Mouse (Mus musculus) layer of hippocampus, postnatal 36 days (tissue): ENCODE measurements around the gene Dock4. TPM values are rescaled to one million over a fixed set of nuclear protein-coding genes. Genes with fewer than 3 reads are reported as not detected.

Experiments used
- DNase-seq, 2 experiments: peaks; one replicate each; pipeline ENCODE4 v3.0.0; 2022
- total RNA-seq, 2 experiments: library from RNA; stranded (reverse); gene quantifications; 2 replicates each; pipeline ENCODE4 v1.2.3; 2021

Gene Dock4
- total RNA-seq, 2 experiments from 2014 or later, result 237 to 255 TPM

- DNase-seq, result no peak
Measured at GRCm38 (mm10) chr12:40512370-40512693, 66.6 kb downstream of the Dock4 start.

GRCm38 (mm10) chr12:40512994-40513393 is 67.2 kb downstream of the Dock4 start:
- no peak for DNase-seq

- no peak for DNase-seq
Measured at GRCm38 (mm10) chr12:40514021-40514420, 68.3 kb downstream of the Dock4 start.

GRCm38 (mm10) chr12:40522468-40522867 is 76.7 kb downstream of the Dock4 start:
- no peak for DNase-seq

GRCm38 (mm10) chr12:40523020-40523419 is 77.3 kb downstream of the Dock4 start:
- no peak for DNase-seq

GRCm38 (mm10) chr12:40525045-40525444 is 79.3 kb downstream of the Dock4 start:
- DNase-seq, result no peak

GRCm38 (mm10) chr12:40535655-40536618 is 90.2 kb downstream of the Dock4 start:
- DNase-seq, result no peak

GRCm38 (mm10) chr12:40537826-40538225 is 92.1 kb downstream of the Dock4 start:
- no peak for DNase-seq

GRCm38 (mm10) chr12:40538318-40538717 is 92.6 kb downstream of the Dock4 start:
- no peak for DNase-seq

- no peak for DNase-seq
Measured at GRCm38 (mm10) chr12:40538780-40539179, 93.0 kb downstream of the Dock4 start.

GRCm38 (mm10) chr12:40544273-40544672 is 98.5 kb downstream of the Dock4 start:
- no peak for DNase-seq

- DNase-seq, result no peak
Measured at GRCm38 (mm10) chr12:40546827-40547226, 101.1 kb downstream of the Dock4 start.

GRCm38 (mm10) chr12:40551317-40551716 is 105.6 kb downstream of the Dock4 start:
- DNase-seq, result no peak

GRCm38 (mm10) chr12:40552201-40552600 is 106.4 kb downstream of the Dock4 start:
- DNase-seq, result no peak

GRCm38 (mm10) chr12:40553929-40554328 is 108.2 kb downstream of the Dock4 start:
- DNase-seq, result no peak

GRCm38 (mm10) chr12:40554941-40555511 is 109.3 kb downstream of the Dock4 start:
- no peak for DNase-seq

GRCm38 (mm10) chr12:40558600-40558999 is 112.8 kb downstream of the Dock4 start:
- no peak for DNase-seq

GRCm38 (mm10) chr12:40559103-40559502 is 113.4 kb downstream of the Dock4 start:
- DNase-seq, result peak in 1 of 2 experiments; percentile 37

- DNase-seq, result no peak
Measured at GRCm38 (mm10) chr12:40563703-40564102, 118.0 kb downstream of the Dock4 start.

GRCm38 (mm10) chr12:40564261-40564660 is 118.5 kb downstream of the Dock4 start:
- no peak for DNase-seq

GRCm38 (mm10) chr12:40568365-40568885 is 122.7 kb downstream of the Dock4 start:
- DNase-seq, result no peak

- DNase-seq, result no peak
Measured at GRCm38 (mm10) chr12:40568971-40569968, 123.5 kb downstream of the Dock4 start.
